Mouse (Mus musculus): ENCODE measurements around the gene Arhgap4. TPM values are rescaled to one million over a fixed set of nuclear protein-coding genes. Genes with fewer than 3 reads are reported as not detected.

The Arhgap4 gene
- polyA plus RNA-seq (2021; fragmentation: Nextera tagmentation): 0.65 and 0.74 TPM in 2 replicates
- long read RNA-seq, experiment 1, partial matches to known transcripts: 1 of 11 reads
- long read RNA-seq, experiment 1, other reads (novel, unspliced or antisense): 10 of 11 reads
- long read RNA-seq, experiment 2, partial matches to known transcripts: 2 of 3 reads
- long read RNA-seq, experiment 2, other reads (novel, unspliced or antisense): 1 of 3 reads

GRCm38 (mm10) chrX:73921823-73922549 is at the start of gene Arhgap4, which contains the start of gene Naa10:
Gene Arhgap4 (minus strand): TSS chrX:73921870.
Gene Naa10 (minus strand): TSS chrX:73921944.

GRCm38 (mm10) chrX:73966248-73967176 is 44.8 kb upstream of the Arhgap4 start, which contains the start of gene Hcfc1:
Gene Hcfc1 (minus strand): TSS chrX:73966357.

GRCm38 (mm10) chrX:73930402-73931062 is 8.9 kb upstream of the Arhgap4 start, which contains the start of gene Renbp:
Gene Renbp (minus strand): TSS chrX:73930850.

GRCm38 (mm10) chrX:73895719-73896118 is 26.0 kb downstream of the Arhgap4 start, which contains the start of gene L1cam:
Gene L1cam (minus strand): TSS chrX:73896105.

GRCm38 (mm10) chrX:73891551-73892152 is 30.0 kb downstream of the Arhgap4 start, which contains the start of gene Avpr2:
Gene Avpr2 (plus strand): TSS chrX:73892102.

Other genes starting within 250 kb of the Arhgap4 start
- gene Slc6a8, start 248.7 kb downstream of the Arhgap4 start, polyA plus RNA-seq (2021; fragmentation: Nextera tagmentation): 7.8 and 9.4 TPM in 2 replicates
- gene Bcap31, start 205.7 kb downstream of the Arhgap4 start, polyA plus RNA-seq (2021; fragmentation: Nextera tagmentation): 145 and 151 TPM in 2 replicates
- gene Abcd1, start 205.3 kb downstream of the Arhgap4 start, polyA plus RNA-seq (2021; fragmentation: Nextera tagmentation): 1.4 and 2.9 TPM in 2 replicates
- gene Plxnb3, start 164.8 kb downstream of the Arhgap4 start, polyA plus RNA-seq (2021; fragmentation: Nextera tagmentation): 2.9 and 3.2 TPM in 2 replicates
- 0.90 and 2.1 TPM in 2 replicates for gene Srpk3, start 147.5 kb downstream of the Arhgap4 start, polyA plus RNA-seq (2021; fragmentation: Nextera tagmentation)
- 205 and 248 TPM in 2 replicates for gene Idh3g, start 135.0 kb downstream of the Arhgap4 start, polyA plus RNA-seq (2021; fragmentation: Nextera tagmentation)
- gene Ssr4, start 134.8 kb downstream of the Arhgap4 start, polyA plus RNA-seq (2021; fragmentation: Nextera tagmentation): 195 and 196 TPM in 2 replicates
- 1.2 and 1.4 TPM in 2 replicates for gene Pdzd4, start 96.9 kb downstream of the Arhgap4 start, polyA plus RNA-seq (2021; fragmentation: Nextera tagmentation)
- gene Avpr2, start 29.8 kb downstream of the Arhgap4 start, polyA plus RNA-seq (2021; fragmentation: Nextera tagmentation): not detected in 2 replicates
- 25.5 and 26.9 TPM in 2 replicates for gene L1cam, start 25.8 kb downstream of the Arhgap4 start, polyA plus RNA-seq (2021; fragmentation: Nextera tagmentation)
- 85.9 and 89.8 TPM in 2 replicates for gene Naa10, start 74 bp upstream of the Arhgap4 start, polyA plus RNA-seq (2021; fragmentation: Nextera tagmentation)
- gene Renbp, start 9.0 kb upstream of the Arhgap4 start, polyA plus RNA-seq (2021; fragmentation: Nextera tagmentation): 7.5 and 9.0 TPM in 2 replicates
- 14.6 and 15.4 TPM in 2 replicates for gene Hcfc1, start 44.5 kb upstream of the Arhgap4 start, polyA plus RNA-seq (2021; fragmentation: Nextera tagmentation)
- gene Irak1, start 102.0 kb upstream of the Arhgap4 start, polyA plus RNA-seq (2021; fragmentation: Nextera tagmentation): 6.6 and 7.2 TPM in 2 replicates
- gene Opn1mw, start 205.6 kb upstream of the Arhgap4 start, polyA plus RNA-seq (2021; fragmentation: Nextera tagmentation): 0.23 and 1.2 TPM in 2 replicates
- 6.0 and 15.2 TPM in 2 replicates for gene Mecp2, start 213.5 kb upstream of the Arhgap4 start, polyA plus RNA-seq (2021; fragmentation: Nextera tagmentation)
- gene Tex28, start 246.0 kb upstream of the Arhgap4 start, polyA plus RNA-seq (2021; fragmentation: Nextera tagmentation): not detected in 2 replicates

Data from left cerebral cortex, adult 6 months (tissue).